Mouse (Mus musculus): Measurements from ENCODE around the gene Car15. TPM values are rescaled to one million over a fixed set of nuclear protein-coding genes. Genes with fewer than 3 reads are reported as not detected.

The Car15 gene
- polyA plus RNA-seq, 1 experiment = 1.2 TPM

DNA sequence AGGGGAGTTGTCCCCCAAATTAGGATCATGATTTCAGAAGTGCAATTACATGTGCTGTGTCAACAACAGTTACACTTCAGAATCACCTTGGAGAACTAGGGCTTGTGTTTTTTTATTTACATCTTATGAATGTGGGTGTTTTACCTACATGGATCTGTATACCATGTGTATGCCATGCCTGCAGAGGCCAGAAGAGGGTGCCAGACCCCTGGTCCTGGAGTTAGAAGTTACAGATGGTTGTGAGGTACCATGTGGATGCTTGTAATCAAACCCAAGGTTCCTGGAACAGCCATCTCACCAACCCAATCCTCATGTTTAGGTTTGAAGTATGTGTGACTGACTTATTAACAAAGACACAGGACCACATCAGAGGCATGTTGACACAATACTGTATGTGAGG, 20.4 kb upstream of the Car15 start:
- no peak overlapping the region for H3ac ChIP-seq (ENCODE audit: control insufficient read depth, insufficient read length)
- TF ChIP-seq MAX (IDR thresholded peaks at IDR 0.05; ENCODE audit: low read depth) (no peak), CEBPB (IDR thresholded peaks at IDR 0.05; ENCODE audit: insufficient read depth, poor library complexity, severe bottlenecking) (no peak), SRF (IDR thresholded peaks at IDR 0.05; ENCODE audit: control insufficient read depth, insufficient read length, low read depth) (no peak), TCF12 (IDR thresholded peaks at IDR 0.05; ENCODE audit: insufficient read depth, poor library complexity, severe bottlenecking) (no peak), MYOG (IDR thresholded peaks at IDR 0.05; ENCODE audit: control insufficient read depth in 1 of 3, insufficient read depth in 1 of 3, insufficient read length in 2 of 3, low read depth in 2 of 3) (no peak), POLR2A (IDR thresholded peaks at IDR 0.05; ENCODE audit: insufficient read length, low read depth) (no peak), USF1 (IDR thresholded peaks at IDR 0.05; ENCODE audit: low read depth) (no peak)
- H3K79me2 ChIP-seq (ENCODE audit: control insufficient read depth, insufficient read depth) = no peaks in the 10 kb centered on the region
- H3K27me3 ChIP-seq (ENCODE audit: control insufficient read depth, insufficient read depth, insufficient read length) = no peaks in the 10 kb centered on the region
- H3K4me3 ChIP-seq = no peak overlapping the region
- H3K36me3 ChIP-seq (ENCODE audit: control insufficient read depth, insufficient read depth) = peaks cover 18% of the 10 kb centered on the region
- no peak overlapping the region for H3K4me2 ChIP-seq (ENCODE audit: low read depth)

DNA sequence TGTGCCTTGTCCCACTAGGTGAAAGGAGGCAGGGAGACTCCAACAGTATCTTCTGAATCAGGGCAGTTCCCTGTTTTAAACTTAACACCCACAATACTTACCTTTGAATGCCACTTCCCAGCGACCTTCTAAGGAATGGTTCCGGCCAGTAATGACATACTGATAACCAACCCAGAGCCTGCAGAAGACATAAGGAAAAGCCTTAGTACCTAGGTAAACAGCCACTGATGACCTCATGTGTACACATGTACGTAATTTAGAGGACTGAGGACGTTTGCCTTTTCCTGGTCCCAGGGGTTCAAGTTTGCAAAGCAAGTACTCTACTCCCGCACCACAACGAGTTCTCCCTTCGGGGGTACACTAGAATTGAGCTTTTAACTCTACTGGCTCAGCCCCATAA, 19.0 kb upstream of the Car15 start:
- no peak for TF ChIP-seq MYOG (IDR thresholded peaks at IDR 0.05; ENCODE audit: control insufficient read depth in 1 of 3, insufficient read depth in 1 of 3, insufficient read length in 2 of 3, low read depth in 2 of 3)
- no peak for TF ChIP-seq SRF (IDR thresholded peaks at IDR 0.05; ENCODE audit: control insufficient read depth, insufficient read length, low read depth)
- no peak for TF ChIP-seq POLR2A (IDR thresholded peaks at IDR 0.05; ENCODE audit: insufficient read length, low read depth)
- TF ChIP-seq MYOD1 (IDR thresholded peaks at IDR 0.05; ENCODE audit: control insufficient read depth in 1 of 3, insufficient read length in 2 of 3, low read depth in 2 of 3) = no peak
- no peak for TF ChIP-seq MAX (IDR thresholded peaks at IDR 0.05; ENCODE audit: low read depth)
- TF ChIP-seq USF1 (IDR thresholded peaks at IDR 0.05; ENCODE audit: low read depth) = no peak
- TF ChIP-seq CEBPB (IDR thresholded peaks at IDR 0.05; ENCODE audit: insufficient read depth, poor library complexity, severe bottlenecking) = no peak
- TF ChIP-seq REST (IDR thresholded peaks at IDR 0.05; ENCODE audit: insufficient read depth, insufficient read length) = no peak
- no peak for TF ChIP-seq TCF3 (IDR thresholded peaks at IDR 0.05; ENCODE audit: insufficient read length, low read depth)
- no peak for TF ChIP-seq E2F4 (IDR thresholded peaks at IDR 0.05; ENCODE audit: insufficient read depth)
- Histone ChIP-seq H3K79me2 (ENCODE audit: control insufficient read depth, insufficient read depth) (no peaks in the 10 kb centered on the region), H3K4me2 (ENCODE audit: low read depth) (no peak overlapping the region), H3ac (ENCODE audit: control insufficient read depth, insufficient read length) (no peak overlapping the region), H3K4me3 (no peak overlapping the region), H3K27me3 (ENCODE audit: control insufficient read depth, insufficient read depth, insufficient read length) (no peaks in the 10 kb centered on the region), H3K36me3 (ENCODE audit: control insufficient read depth, insufficient read depth) (peaks cover 22% of the 10 kb centered on the region)

DNA sequence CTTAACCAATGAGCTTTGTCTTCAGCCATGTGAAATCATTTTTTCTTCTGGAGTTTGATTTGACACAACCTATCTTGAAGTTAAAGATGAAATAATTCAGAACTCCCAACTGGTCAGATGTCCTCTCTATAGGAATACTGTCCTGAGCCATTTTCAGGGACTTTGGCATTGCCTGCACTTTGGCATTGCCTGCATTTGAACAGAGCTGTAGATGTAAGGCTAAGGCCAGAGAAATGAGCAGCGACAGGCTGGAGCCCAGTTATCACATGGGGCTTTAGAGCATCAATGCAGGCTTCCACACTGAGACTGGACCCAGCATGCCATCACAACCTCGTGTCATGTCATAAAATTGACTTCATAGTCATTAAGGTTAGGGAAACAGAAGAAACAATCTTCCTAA, 15.1 kb upstream of the Car15 start:
- Histone ChIP-seq H3K4me2 (ENCODE audit: low read depth) (no peak overlapping the region), H3K36me3 (ENCODE audit: control insufficient read depth, insufficient read depth) (peaks cover 35% of the 10 kb centered on the region), H3K79me2 (ENCODE audit: control insufficient read depth, insufficient read depth) (no peaks in the 10 kb centered on the region), H3K4me3 (no peak overlapping the region), H3ac (ENCODE audit: control insufficient read depth, insufficient read length) (no peak overlapping the region), H3K27me3 (ENCODE audit: control insufficient read depth, insufficient read depth, insufficient read length) (no peaks in the 10 kb centered on the region)
- TF ChIP-seq TCF12 (IDR thresholded peaks at IDR 0.05; ENCODE audit: insufficient read depth, poor library complexity, severe bottlenecking) (no peak), POLR2A (IDR thresholded peaks at IDR 0.05; ENCODE audit: insufficient read length, low read depth) (no peak), MYOG (IDR thresholded peaks at IDR 0.05; ENCODE audit: control insufficient read depth in 1 of 3, insufficient read depth in 1 of 3, insufficient read length in 2 of 3, low read depth in 2 of 3) (no peak), REST (IDR thresholded peaks at IDR 0.05; ENCODE audit: insufficient read depth, insufficient read length) (no peak), MAX (IDR thresholded peaks at IDR 0.05; ENCODE audit: low read depth) (no peak), MYOD1 (IDR thresholded peaks at IDR 0.05; ENCODE audit: control insufficient read depth in 1 of 3, insufficient read length in 2 of 3, low read depth in 2 of 3) (no peak), POLR2AphosphoS2 (IDR thresholded peaks at IDR 0.05; ENCODE audit: insufficient read length, low read depth) (no peak)

DNA sequence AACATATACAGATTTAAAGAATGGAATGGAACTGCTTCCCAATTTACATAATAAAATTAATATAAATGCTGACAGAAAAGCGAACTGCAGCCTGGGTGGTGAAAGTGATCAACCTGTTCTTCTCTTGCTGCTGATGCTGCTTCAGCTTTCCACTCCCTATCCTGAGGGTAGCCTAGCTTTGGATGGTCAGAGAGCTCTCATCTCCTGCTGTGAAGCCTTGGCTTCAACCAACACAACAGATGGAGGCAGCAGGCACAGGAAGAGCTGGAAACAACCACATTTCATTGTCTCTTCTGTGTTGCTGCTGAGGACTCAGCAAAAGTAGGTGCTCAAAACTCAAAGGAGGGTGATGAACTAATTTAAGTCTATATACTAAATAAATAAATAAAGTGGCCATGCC, 13.7 kb upstream of the Car15 start:
- Histone ChIP-seq H3ac (ENCODE audit: control insufficient read depth, insufficient read length) (no peak overlapping the region), H3K27me3 (ENCODE audit: control insufficient read depth, insufficient read depth, insufficient read length) (no peaks in the 10 kb centered on the region), H3K4me2 (ENCODE audit: low read depth) (no peak overlapping the region), H3K36me3 (ENCODE audit: control insufficient read depth, insufficient read depth) (peaks cover 38% of the 10 kb centered on the region), H3K79me2 (ENCODE audit: control insufficient read depth, insufficient read depth) (no peaks in the 10 kb centered on the region), H3K4me3 (no peak overlapping the region)
- TF ChIP-seq USF1 (IDR thresholded peaks at IDR 0.05; ENCODE audit: low read depth) (no peak), SRF (IDR thresholded peaks at IDR 0.05; ENCODE audit: control insufficient read depth, insufficient read length, low read depth) (no peak), TCF12 (IDR thresholded peaks at IDR 0.05; ENCODE audit: insufficient read depth, poor library complexity, severe bottlenecking) (no peak), MYOD1 (IDR thresholded peaks at IDR 0.05; ENCODE audit: control insufficient read depth in 1 of 3, insufficient read length in 2 of 3, low read depth in 2 of 3) (no peak), POLR2AphosphoS2 (IDR thresholded peaks at IDR 0.05; ENCODE audit: insufficient read length, low read depth) (no peak), CEBPB (IDR thresholded peaks at IDR 0.05; ENCODE audit: insufficient read depth, poor library complexity, severe bottlenecking) (no peak), TCF3 (IDR thresholded peaks at IDR 0.05; ENCODE audit: insufficient read length, low read depth) (no peak), MYOG (IDR thresholded peaks at IDR 0.05; ENCODE audit: control insufficient read depth in 1 of 3, insufficient read depth in 1 of 3, insufficient read length in 2 of 3, low read depth in 2 of 3) (no peak), REST (IDR thresholded peaks at IDR 0.05; ENCODE audit: insufficient read depth, insufficient read length) (no peak), MAX (IDR thresholded peaks at IDR 0.05; ENCODE audit: low read depth) (no peak), E2F4 (IDR thresholded peaks at IDR 0.05; ENCODE audit: insufficient read depth) (no peak), POLR2A (IDR thresholded peaks at IDR 0.05; ENCODE audit: insufficient read length, low read depth) (no peak)

DNA sequence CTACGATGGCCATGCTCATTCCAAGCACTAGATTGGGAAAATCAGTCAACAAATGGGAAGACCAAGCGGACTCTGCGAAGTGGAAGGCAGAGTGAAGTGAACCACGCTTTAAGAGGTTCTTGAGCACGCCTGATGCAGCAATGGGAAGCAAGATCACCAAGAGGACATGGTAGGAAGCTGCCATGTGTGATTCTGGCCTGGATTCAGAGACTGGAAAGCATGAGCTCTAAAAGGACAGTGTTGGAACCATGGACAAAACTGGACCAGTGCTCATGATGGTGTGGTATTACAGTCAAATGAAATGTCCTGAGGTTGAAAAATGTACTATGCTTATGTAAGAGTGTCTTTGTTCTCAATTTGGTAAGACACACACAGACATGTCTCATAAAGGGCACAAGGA, 13.2 kb upstream of the Car15 start:
- Histone ChIP-seq H3K36me3 (ENCODE audit: control insufficient read depth, insufficient read depth) (peaks cover 41% of the 10 kb centered on the region), H3K4me2 (ENCODE audit: low read depth) (no peak overlapping the region), H3ac (ENCODE audit: control insufficient read depth, insufficient read length) (no peak overlapping the region), H3K79me2 (ENCODE audit: control insufficient read depth, insufficient read depth) (no peaks in the 10 kb centered on the region), H3K4me3 (no peak overlapping the region), H3K27me3 (ENCODE audit: control insufficient read depth, insufficient read depth, insufficient read length) (no peaks in the 10 kb centered on the region)
- no peak for TF ChIP-seq MYOD1 (IDR thresholded peaks at IDR 0.05; ENCODE audit: control insufficient read depth in 1 of 3, insufficient read length in 2 of 3, low read depth in 2 of 3)
- TF ChIP-seq POLR2A (IDR thresholded peaks at IDR 0.05; ENCODE audit: insufficient read length, low read depth) = no peak
- TF ChIP-seq TCF3 (IDR thresholded peaks at IDR 0.05; ENCODE audit: insufficient read length, low read depth) = no peak
- TF ChIP-seq MYOG (IDR thresholded peaks at IDR 0.05; ENCODE audit: control insufficient read depth in 1 of 3, insufficient read depth in 1 of 3, insufficient read length in 2 of 3, low read depth in 2 of 3) = no peak
- no peak for TF ChIP-seq E2F4 (IDR thresholded peaks at IDR 0.05; ENCODE audit: insufficient read depth)
- TF ChIP-seq USF1 (IDR thresholded peaks at IDR 0.05; ENCODE audit: low read depth) = no peak
- no peak for TF ChIP-seq MAX (IDR thresholded peaks at IDR 0.05; ENCODE audit: low read depth)
- no peak for TF ChIP-seq CEBPB (IDR thresholded peaks at IDR 0.05; ENCODE audit: insufficient read depth, poor library complexity, severe bottlenecking)
- TF ChIP-seq SRF (IDR thresholded peaks at IDR 0.05; ENCODE audit: control insufficient read depth, insufficient read length, low read depth) = no peak
- no peak for TF ChIP-seq POLR2AphosphoS2 (IDR thresholded peaks at IDR 0.05; ENCODE audit: insufficient read length, low read depth)
- TF ChIP-seq REST (IDR thresholded peaks at IDR 0.05; ENCODE audit: insufficient read depth, insufficient read length) = no peak

Measured in myocyte (in vitro differentiated cells).